Mouse (Mus musculus) erythroid progenitor cell, adult 5-6 weeks (primary cell): ENCODE data around the gene Shprh. TPM values are rescaled to one million over a fixed set of nuclear protein-coding genes. Genes with fewer than 3 reads are reported as not detected.
"Not testable (repeated sequence)": the region's sequence is repeated elsewhere in the genome, so short reads cannot be mapped to it uniquely, and the experiment has no call there.

Source experiments
- ATAC-seq: replicated peaks from 2 replicates; pipeline ENCODE4 v1.8.0; 2016; ENCODE audit warnings: moderate number of reproducible peaks, mild to moderate bottlenecking, moderate TSS enrichment, inconsistent platforms; ENCODE audit not compliant: poor library complexity, low FRiP score, severe bottlenecking
- total RNA-seq, 2 experiments: library from RNA; stranded (forward) in 1 of 2; stranded (reverse) in 1 of 2; fragments of 150-400 nt in 1 of 2; fragments of 186-747, 209-891 nt in 1 of 2; gene quantifications; 2 replicates each; pipeline versions ENCODE4 v1.2.3 to v1.2.4; 2015 to 2017; ENCODE audit warnings: low replicate concordance in 2 of 2

The Shprh gene
- total RNA-seq, 2 experiments from 2014 or later, result 6.8 to 10.1 TPM

GRCm38 (mm10) chr10:11233208-11233607, 84.0 kb downstream of the Shprh start:
- ATAC-seq, result 0 out of 2 replicates have a peak, but pooled peaks have one; percentile 39

- not testable (repeated sequence) for ATAC-seq
These were observed 93.8 kb downstream of the Shprh start for GRCm38 (mm10) chr10:11242988-11243387.

GRCm38 (mm10) chr10:11248210-11248609, 99.0 kb downstream of the Shprh start:
- ATAC-seq, result no peak

GRCm38 (mm10) chr10:11250247-11250997, 101.2 kb downstream of the Shprh start:
- no peak for ATAC-seq

DNA sequence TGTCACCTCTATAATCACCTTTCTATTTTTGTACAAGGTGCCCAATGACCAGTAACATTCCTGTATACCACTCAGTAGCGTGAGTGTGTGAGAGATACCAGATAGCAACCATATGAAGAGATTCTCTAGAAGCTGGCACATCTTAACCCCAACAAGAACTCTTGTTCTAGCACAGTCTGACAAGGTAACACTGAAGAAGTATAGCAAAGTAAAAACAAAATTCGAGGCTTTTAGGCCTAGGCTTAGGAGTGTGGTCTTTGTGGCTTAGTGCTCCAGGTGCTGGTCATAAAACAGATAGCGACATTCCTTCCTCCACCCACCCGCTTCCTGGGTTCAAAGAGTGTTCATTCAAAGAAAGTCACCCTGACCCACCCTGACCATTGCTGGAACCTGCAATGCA, 104.4 kb downstream of the Shprh start:
- not testable (repeated sequence) for ATAC-seq

DNA sequence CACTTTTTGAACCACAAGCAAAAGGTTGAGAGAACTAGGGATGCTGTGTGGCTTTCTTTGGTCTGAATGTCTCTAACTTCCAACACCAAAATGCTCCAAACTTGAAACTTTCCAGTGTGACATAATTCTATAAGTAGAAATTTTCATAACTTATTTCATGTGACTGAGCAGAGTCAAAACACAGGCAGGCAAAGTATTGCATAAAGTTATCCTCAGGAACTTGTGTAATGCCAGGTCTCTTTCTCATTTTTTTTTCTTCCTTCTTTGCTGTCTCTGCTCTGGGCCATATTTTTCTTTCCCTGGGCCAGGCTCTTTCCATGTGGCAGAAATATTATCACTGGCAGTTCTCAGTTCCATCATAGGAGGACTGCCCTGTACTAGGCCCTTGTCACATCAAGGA, 110.9 kb downstream of the Shprh start:
- no peak for ATAC-seq

- not testable (repeated sequence) for ATAC-seq
These were observed 113.1 kb downstream of the Shprh start for GRCm38 (mm10) chr10:11262292-11262691.

GRCm38 (mm10) chr10:11263795-11264194, 114.6 kb downstream of the Shprh start:
- ATAC-seq, result not testable (repeated sequence)

Other genes starting within 250 kb of the Shprh start
- not detected in 2 replicates for gene Grm1, start 67.1 kb upstream of the Shprh start, total RNA-seq (2015; ENCODE audit: low replicate concordance)
- not detected in 2 replicates for gene Grm1, start 67.1 kb upstream of the Shprh start, total RNA-seq (2017; ENCODE audit: low replicate concordance)
- gene Fbxo30, start 131.9 kb downstream of the Shprh start, total RNA-seq (2015; ENCODE audit: low replicate concordance), result 46.5 and 62.9 TPM in 2 replicates
- gene Fbxo30, start 131.9 kb downstream of the Shprh start, total RNA-seq (2017; ENCODE audit: low replicate concordance), result 56.7 and 89.3 TPM in 2 replicates
- gene Epm2a, start 194.0 kb downstream of the Shprh start, total RNA-seq (2015; ENCODE audit: low replicate concordance), result 0.42 and 1.1 TPM in 2 replicates
- 1.0 TPM in 1 of 2 replicates, not detected in the other for gene Epm2a, start 194.0 kb downstream of the Shprh start, total RNA-seq (2017; ENCODE audit: low replicate concordance)